Mouse (Mus musculus) kidney, adult 2 months (tissue): ENCODE data around the gene Acbd6.

Experiments used
- CTCF ChIP-seq: fragments of 200-500 bp; conservative IDR thresholded peaks from 2 replicates; pipeline ENCODE4 v1.5.1; 2011; ENCODE audit warnings: low read depth, mild to moderate bottlenecking, control low read depth, low read length, moderate library complexity, mixed read lengths; ENCODE audit not compliant: insufficient read depth, insufficient read length
- POLR2A ChIP-seq: fragments of 200-500 bp; IDR thresholded peaks from one replicate; pipeline ENCODE4 v1.6.1; 2011; ENCODE audit warnings: low read depth, low read length, control low read depth

DNA sequence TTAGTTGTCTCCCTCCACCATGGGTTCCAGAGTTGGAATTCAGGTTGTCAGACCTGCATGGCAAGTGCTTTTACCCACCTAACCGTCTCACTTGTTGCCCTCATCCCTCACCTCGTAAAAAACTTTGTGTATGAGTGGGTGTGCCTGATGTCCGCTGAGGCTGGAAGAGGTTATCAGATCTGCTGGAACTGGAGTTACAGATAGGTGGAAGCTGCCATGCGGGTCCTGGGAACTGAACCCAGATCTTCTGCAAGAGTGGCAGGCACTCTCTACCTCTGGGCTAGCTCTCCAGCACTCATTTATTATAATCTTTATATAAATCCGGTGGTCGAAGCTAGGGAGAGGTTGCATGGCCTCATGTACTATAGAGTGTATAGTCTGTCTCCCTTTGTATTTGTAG is 4.3 kb downstream of the Acbd6 start:
- no peak for TF ChIP-seq POLR2A
- TF ChIP-seq CTCF = no peak
